Mouse (Mus musculus) lung, postnatal 0 days (tissue): Measurements from ENCODE around the gene Clec16a.

Source experiments
- CTCF ChIP-seq: IDR thresholded peaks from 2 replicates; pipeline ENCODE4 v1.5.1; 2016; ENCODE audit warnings: antibody characterized with exemption, mild to moderate bottlenecking
- EP300 ChIP-seq: IDR thresholded peaks from 2 replicates; pipeline ENCODE4 v1.6.1; 2016; ENCODE audit warnings: antibody characterized with exemption, mild to moderate bottlenecking, control low read depth

DNA sequence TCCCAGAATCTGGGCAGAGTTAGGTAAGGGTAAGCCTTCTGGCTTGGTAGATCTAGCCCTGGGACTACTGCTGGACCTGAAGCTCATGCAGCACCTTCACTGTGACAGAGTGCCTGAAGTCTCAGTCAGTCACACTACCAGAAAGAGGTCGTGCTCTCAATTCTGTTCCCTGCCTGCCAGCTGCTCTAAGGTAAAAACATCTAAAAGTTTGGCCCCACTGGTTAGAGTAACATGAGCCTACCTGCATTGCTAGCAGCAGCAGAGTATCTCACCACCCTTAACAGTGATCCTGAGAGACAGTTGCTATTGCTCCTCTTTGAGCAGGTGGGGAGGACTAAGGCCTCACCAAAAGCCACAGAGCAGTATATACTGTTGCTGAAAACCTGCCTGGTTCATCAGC, 160.3 kb downstream of the Clec16a start:
- TF ChIP-seq CTCF (no peak), EP300 (no peak)
